Mouse (Mus musculus) adrenal gland (tissue): Measurements from ENCODE around the gene Tbxa2r.

Experiments
- intact Hi-C: fragments of 180-260 bp; cut with DNase I; formaldehyde crosslinking; loops from one replicate; pipeline ENCODE4 v1.15.1; 2025

Gene Tbxa2r

GRCm38 (mm10) chr10:81341333-81341949 is 12.9 kb downstream of the Tbxa2r start:
- intact Hi-C loops = loop anchor here (5.0 kb wide), 1 partner anchor 49 kb away; the partner anchor contains the start of genes Pip5k1c and Tjp3

GRCm38 (mm10) chr10:81342686-81343505 is 14.4 kb downstream of the Tbxa2r start, which contains the start of gene Gipc3:
Gipc3 (minus strand) TSS chr10:81343266.
- intact Hi-C loops = loop anchor here (5.0 kb wide), 1 partner anchor 51 kb away; the partner anchor contains the start of genes Pip5k1c and Tjp3

GRCm38 (mm10) chr10:81344421-81345161 is 16.1 kb downstream of the Tbxa2r start:
- intact Hi-C loops = loop anchor here (5.0 kb wide), 1 partner anchor 52 kb away; the partner anchor contains the start of genes Pip5k1c and Tjp3

- intact Hi-C loops = no loop called here
These were observed 16.6 kb downstream of the Tbxa2r start for GRCm38 (mm10) chr10:81345162-81345534.

- intact Hi-C loops = no loop called here
These were observed 18.0 kb downstream of the Tbxa2r start for GRCm38 (mm10) chr10:81346453-81347067.

- intact Hi-C loops = no loop called here
These were observed 20.6 kb downstream of the Tbxa2r start for GRCm38 (mm10) chr10:81349146-81349545.

- intact Hi-C loops = no loop called here
These were observed 21.4 kb downstream of the Tbxa2r start for GRCm38 (mm10) chr10:81349961-81350350.

GRCm38 (mm10) chr10:81350351-81351063 is 22.0 kb downstream of the Tbxa2r start, which contains the start of gene Hmg20b:
Hmg20b (minus strand) TSS chr10:81350480.
- intact Hi-C loops = no loop called here

GRCm38 (mm10) chr10:81351678-81352291 is 23.3 kb downstream of the Tbxa2r start:
- intact Hi-C loops = no loop called here

- intact Hi-C loops = no loop called here
These were observed 26.4 kb downstream of the Tbxa2r start for GRCm38 (mm10) chr10:81354738-81355477.

GRCm38 (mm10) chr10:81355533-81355932 is 27.0 kb downstream of the Tbxa2r start:
- intact Hi-C loops = no loop called here

GRCm38 (mm10) chr10:81356352-81356990 is 27.9 kb downstream of the Tbxa2r start:
- intact Hi-C loops = no loop called here

- intact Hi-C loops = no loop called here
These were observed 28.7 kb downstream of the Tbxa2r start, which contains the start of gene Mfsd12 for GRCm38 (mm10) chr10:81356991-81357844. Mfsd12 (plus strand) TSS chr10:81357491.

- intact Hi-C loops = no loop called here
These were observed 29.7 kb downstream of the Tbxa2r start for GRCm38 (mm10) chr10:81358209-81358608.

GRCm38 (mm10) chr10:81358841-81359240 is 30.3 kb downstream of the Tbxa2r start:
- intact Hi-C loops = no loop called here

GRCm38 (mm10) chr10:81360721-81361120 is 32.2 kb downstream of the Tbxa2r start:
- intact Hi-C loops = no loop called here

- intact Hi-C loops = no loop called here
These were observed 33.9 kb downstream of the Tbxa2r start for GRCm38 (mm10) chr10:81362336-81362949.
